Mouse (Mus musculus): ENCODE results near the gene Tarm1. TPM values are rescaled to one million over a fixed set of nuclear protein-coding genes. Genes with fewer than 3 reads are reported as not detected.
A peak's percentile ranks its signal among the peaks of the same experiment; 100 is the strongest.

Tarm1 gene
- total RNA-seq (2022), result not detected

GRCm38 (mm10) chr7:3502439-3502838 is at the start of gene Tarm1:
Gene Tarm1 (minus strand): TSS chr7:3502624.
- no peak for DNase-seq (ENCODE audit: low spot score)

- no peak for DNase-seq (ENCODE audit: low spot score)
Measured at GRCm38 (mm10) chr7:3505913-3506312, 3.5 kb upstream of the Tarm1 start.

GRCm38 (mm10) chr7:3500406-3500805 is 2.0 kb downstream of the Tarm1 start:
- DNase-seq (ENCODE audit: low spot score), result no peak

GRCm38 (mm10) chr7:3481948-3482608 is 20.3 kb downstream of the Tarm1 start:
- DNase-seq (ENCODE audit: low spot score), result no peak

- no peak for DNase-seq (ENCODE audit: low spot score)
Measured at GRCm38 (mm10) chr7:3476728-3477127, 25.7 kb downstream of the Tarm1 start.

- no peak for DNase-seq (ENCODE audit: low spot score)
Measured at GRCm38 (mm10) chr7:3474291-3475080, 27.9 kb downstream of the Tarm1 start.

GRCm38 (mm10) chr7:3472774-3473173 is 29.6 kb downstream of the Tarm1 start:
- DNase-seq (ENCODE audit: low spot score), result no peak

- no peak for DNase-seq (ENCODE audit: low spot score)
Measured at GRCm38 (mm10) chr7:3468614-3469013, 33.8 kb downstream of the Tarm1 start.

GRCm38 (mm10) chr7:3463306-3463705 is 39.1 kb downstream of the Tarm1 start:
- DNase-seq (ENCODE audit: low spot score), result peak; percentile 11

- DNase-seq (ENCODE audit: low spot score), result no peak
Measured at GRCm38 (mm10) chr7:3460261-3460660, 42.2 kb downstream of the Tarm1 start.

- DNase-seq (ENCODE audit: low spot score), result no peak
Measured at GRCm38 (mm10) chr7:3457841-3458217, 44.6 kb downstream of the Tarm1 start.

GRCm38 (mm10) chr7:3457111-3457840 is 45.1 kb downstream of the Tarm1 start:
- no peak for DNase-seq (ENCODE audit: low spot score)

GRCm38 (mm10) chr7:3453486-3454183 is 48.8 kb downstream of the Tarm1 start:
- no peak for DNase-seq (ENCODE audit: low spot score)

GRCm38 (mm10) chr7:3452821-3453485 is 49.5 kb downstream of the Tarm1 start:
- DNase-seq (ENCODE audit: low spot score), result no peak

GRCm38 (mm10) chr7:3451161-3451560 is 51.3 kb downstream of the Tarm1 start:
- no peak for DNase-seq (ENCODE audit: low spot score)

GRCm38 (mm10) chr7:3450671-3451070 is 51.8 kb downstream of the Tarm1 start:
- DNase-seq (ENCODE audit: low spot score), result no peak

- peak; percentile 54 for DNase-seq (ENCODE audit: low spot score)
Measured at GRCm38 (mm10) chr7:3448737-3449454, 53.5 kb downstream of the Tarm1 start.

GRCm38 (mm10) chr7:3447026-3447425 is 55.4 kb downstream of the Tarm1 start:
- DNase-seq (ENCODE audit: low spot score), result no peak

- no peak for DNase-seq (ENCODE audit: low spot score)
Measured at GRCm38 (mm10) chr7:3446584-3446983, 55.8 kb downstream of the Tarm1 start.

- no peak for DNase-seq (ENCODE audit: low spot score)
Measured at GRCm38 (mm10) chr7:3444678-3445077, 57.7 kb downstream of the Tarm1 start.

Measured in heart, adult 8-10 months (tissue).